Mouse (Mus musculus) ovary, postnatal 36 days (tissue): ENCODE data around the gene Cdc42bpa.

Experiments used
- DNase-seq: peaks from one replicate; pipeline ENCODE4 v3.0.0; 2022; ENCODE audit warnings: low spot score, mixed read lengths

Cdc42bpa gene

GRCm38 (mm10) chr1:180192866-180193265 lies 232.6 kb downstream of the Cdc42bpa start:
- no peak for DNase-seq

DNA sequence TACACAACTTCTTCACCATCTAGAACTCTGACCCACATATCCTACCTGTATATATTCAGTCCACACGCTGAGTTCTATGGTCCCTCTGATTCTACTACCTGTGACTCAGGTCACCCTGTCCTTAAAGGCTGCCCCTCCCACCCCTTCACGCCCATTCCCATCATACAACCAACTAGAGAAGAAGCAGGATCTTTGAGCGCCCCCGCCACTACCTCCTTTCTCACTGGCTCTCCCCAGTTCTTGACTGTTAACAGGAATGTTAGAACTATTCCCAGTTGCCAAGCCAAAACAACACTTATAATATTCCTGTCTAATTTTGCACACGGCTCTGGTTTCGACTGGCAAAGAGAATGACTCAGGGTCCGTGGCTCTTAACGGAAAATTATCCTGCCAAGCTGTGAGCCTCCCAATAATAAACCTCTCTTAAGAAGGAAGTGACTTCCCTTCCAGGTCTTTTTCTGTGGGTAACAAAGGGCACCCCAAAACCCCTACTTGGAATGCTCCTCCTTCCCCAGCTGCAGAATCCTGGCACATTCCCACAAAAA lies 233.2 kb downstream of the Cdc42bpa start:
- no peak for DNase-seq

DNA sequence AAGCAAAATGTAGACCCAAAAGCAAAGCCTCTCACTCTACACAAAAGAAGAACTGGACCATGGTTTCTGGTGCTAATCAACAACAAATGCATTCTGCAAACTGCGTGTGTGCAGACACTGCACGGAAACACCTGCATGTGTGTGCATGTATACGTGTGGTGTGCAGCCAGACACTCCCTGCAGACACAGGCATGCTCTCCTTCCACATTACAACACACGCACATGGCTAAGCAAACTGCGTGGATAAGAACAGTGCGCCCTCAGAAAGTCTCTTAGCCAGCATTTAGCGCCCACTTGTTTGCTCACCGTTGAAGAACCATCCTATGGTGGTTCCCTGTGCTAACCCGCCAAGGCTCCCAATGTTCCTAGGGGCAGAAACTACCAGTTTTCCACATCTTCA lies 233.8 kb downstream of the Cdc42bpa start:
- no peak for DNase-seq

- DNase-seq = peak; percentile 54
Measured at GRCm38 (mm10) chr1:180194781-180195471, 234.7 kb downstream of the Cdc42bpa start.

DNA sequence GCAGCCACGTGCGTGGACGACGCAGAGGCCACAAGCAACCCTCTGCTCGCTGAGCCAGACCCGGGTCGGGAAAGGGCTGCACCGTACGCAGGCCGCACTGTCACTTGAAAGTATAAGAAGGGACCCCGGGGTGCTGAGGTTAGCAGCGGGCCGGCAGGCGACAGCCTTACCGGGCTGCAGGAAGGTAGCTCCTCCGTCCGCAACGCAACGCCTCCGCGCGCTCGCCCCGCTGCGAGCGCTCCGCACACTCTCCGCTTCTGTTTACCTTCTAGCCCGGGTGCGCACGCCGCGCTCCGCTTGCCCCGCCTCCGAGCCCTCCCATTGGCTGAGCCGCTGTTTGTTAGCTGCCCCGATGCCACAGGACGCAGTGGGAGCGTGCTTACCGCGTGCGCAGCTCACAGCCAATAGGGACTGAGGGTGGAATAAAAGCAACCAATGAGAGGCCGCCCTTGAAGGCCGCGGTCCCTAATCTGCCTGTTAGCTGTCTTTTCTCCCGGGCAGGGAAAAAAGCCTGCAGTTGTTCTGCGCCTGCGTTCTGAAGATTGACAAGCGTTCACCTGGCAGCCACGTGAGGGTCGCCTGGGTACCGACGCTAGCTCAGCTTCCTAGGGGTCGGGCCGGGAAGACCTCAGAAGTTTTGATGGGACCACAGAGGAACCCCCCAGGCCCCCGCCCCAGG lies 235.6 kb downstream of the Cdc42bpa start:
- peak; percentile 97 for DNase-seq

DNA sequence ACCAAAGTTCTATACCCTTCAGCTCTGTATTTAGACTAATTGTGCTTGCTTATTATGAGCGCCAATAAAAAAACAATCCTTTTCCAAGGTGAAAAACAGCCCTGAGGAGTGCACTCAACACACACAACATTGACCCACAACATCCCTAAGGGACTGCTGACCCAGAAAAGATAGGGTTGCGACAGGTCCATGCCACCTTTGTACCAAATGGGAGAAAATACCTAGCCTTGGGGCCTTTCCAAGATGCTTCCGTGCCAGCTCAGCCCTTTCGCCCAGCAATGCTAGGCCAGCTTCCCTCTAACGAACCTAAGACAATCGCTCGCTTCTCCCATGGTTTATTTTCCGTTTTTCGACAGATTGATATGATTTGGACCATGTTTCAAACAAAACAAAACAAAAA lies 236.2 kb downstream of the Cdc42bpa start:
- no peak for DNase-seq

DNA sequence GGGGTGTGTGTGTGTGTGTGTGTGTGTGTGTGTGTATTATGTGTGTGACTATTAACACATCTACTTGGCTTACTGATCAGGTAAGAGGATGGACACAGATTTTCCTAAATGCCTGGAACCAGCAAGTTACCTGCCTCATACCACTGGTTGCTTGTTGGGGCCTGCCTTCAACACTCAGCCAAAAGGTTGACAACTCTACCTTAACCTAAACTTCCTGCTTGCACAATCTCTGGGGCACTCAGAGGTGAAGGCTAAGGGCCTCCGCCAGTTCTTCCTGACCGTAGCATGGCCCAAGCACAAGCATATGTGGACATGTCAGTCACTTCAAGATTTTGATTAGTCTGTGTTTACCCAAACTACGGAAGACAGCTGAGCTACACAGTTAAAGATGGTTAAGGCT lies 237.7 kb downstream of the Cdc42bpa start:
- DNase-seq = no peak

DNA sequence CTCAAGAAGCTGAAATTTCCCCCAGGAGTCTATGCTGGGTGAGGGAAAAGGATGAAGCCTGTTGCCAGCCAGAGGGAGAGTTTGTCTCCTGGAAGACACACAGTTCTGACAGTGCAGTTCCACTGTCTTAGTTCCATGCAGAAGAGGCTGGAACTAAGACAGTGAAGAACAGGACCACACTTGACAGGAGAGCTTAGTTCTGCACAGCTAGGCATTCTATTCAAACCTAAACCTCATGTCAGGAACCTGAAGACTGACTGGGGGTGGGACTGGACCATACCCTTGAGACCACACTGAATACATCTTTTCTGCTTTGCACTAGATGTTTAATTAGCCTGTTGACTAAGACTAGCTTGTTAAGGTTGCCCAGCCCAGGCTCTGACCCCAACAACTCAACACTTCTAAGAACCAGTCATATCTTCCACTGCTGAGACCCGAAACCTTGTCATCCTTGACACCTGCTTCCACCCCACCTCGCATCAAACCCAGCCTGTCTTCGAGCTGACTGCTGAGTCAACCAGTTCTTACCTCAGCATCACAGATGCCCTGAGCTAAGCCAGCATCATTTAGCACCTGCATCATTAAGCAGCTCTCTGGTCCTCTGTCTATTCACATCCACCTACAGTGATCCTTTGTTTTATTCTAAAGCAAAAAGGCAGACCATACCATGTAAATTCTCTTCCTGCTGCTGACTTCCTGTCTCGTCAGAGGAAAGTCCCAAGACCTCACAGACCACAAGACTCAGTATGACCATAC lies 238.9 kb downstream of the Cdc42bpa start, which contains the start of gene Coq8a:
Coq8a (minus strand) TSS at position 644 of the 756 bp plus-strand sequence.
- DNase-seq = no peak

- no peak for DNase-seq
Measured at GRCm38 (mm10) chr1:180199715-180200050, 239.4 kb downstream of the Cdc42bpa start.

GRCm38 (mm10) chr1:180200722-180201121 lies 240.4 kb downstream of the Cdc42bpa start:
- no peak for DNase-seq

- no peak for DNase-seq
Measured at GRCm38 (mm10) chr1:180208370-180208769, 248.1 kb downstream of the Cdc42bpa start.

DNA sequence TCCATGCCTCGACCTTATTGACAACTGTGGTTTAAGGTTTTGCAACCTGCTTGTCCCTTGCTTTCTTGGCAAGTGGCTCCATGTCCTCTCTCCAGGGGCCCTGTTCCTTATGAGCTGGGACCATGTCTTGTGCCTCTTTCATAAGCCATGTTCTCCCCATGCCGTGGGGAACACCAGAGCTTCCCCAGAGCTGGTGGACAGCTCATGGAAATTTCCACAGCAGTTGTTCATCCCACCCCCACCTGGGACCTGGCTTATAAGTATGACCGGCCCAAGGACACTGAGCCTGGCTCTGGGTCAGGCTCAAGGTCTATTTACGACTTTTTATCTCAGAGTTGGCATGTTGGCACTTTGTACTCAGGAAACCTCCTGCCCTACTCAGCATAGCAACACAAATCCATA lies 249.8 kb downstream of the Cdc42bpa start:
- peak; percentile 56 for DNase-seq

DNA sequence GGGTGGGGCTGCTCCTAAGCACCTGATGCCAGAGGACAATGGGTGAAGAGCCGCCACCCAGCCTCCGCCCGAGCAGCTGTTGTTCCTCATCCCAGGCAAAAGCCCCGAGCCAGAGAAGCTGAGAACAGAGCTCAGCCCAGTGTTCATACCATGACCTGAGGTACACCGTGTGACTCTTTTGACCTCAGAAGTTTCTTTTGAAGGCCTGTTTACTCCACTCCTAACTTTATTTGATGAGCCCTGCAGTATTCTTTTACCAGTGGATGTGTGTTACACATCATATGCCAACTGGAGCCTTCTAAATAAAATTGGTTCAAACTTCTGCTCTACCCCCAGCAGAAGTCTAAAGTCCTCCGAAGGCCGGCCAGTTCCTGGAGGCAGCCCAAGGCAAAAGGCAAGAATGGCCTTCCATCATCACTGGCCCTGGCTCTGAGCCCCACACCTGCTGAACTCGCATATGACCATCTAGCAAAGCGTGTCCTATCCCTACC lies 250.6 kb downstream of the Cdc42bpa start:
- DNase-seq = no peak

- no peak for DNase-seq
Measured at GRCm38 (mm10) chr1:180212911-180213310, 252.6 kb downstream of the Cdc42bpa start.

DNA sequence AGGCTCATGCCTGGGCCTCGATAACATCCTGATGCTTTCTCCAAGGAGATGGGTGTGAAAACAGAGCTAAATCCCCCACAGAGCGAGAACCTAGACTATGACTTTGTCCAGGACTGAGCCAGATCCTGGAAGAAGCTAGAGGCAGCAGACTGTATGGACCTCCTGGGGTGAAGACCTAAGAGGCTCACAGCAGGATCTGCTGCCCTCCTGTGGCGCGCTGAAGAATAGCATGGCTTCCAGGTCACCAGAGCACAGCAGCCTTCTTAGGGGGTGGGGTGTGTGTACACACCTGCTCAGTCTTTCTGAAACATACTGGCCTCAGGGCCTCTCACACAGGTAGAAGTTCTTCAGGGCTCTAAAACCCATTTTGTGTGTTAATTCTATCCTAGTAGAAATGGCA lies 254.8 kb downstream of the Cdc42bpa start:
- DNase-seq = peak; percentile 71
